Mouse (Mus musculus) effector memory CD4-positive, alpha-beta T cell, adult 5 months (primary cell): Measurements from ENCODE around the gene Cabp5. TPM values are rescaled to one million over a fixed set of nuclear protein-coding genes. Genes with fewer than 3 reads are reported as not detected.

Experiments
- polyA plus RNA-seq: library from polyadenylated mRNA; unstranded; fragments of 100-300 nt; shearing (Covaris generic); gene quantifications from one replicate; pipeline ENCODE4 v1.2.1, GENCODE M21; 2017

Gene Cabp5
- not detected for polyA plus RNA-seq

DNA sequence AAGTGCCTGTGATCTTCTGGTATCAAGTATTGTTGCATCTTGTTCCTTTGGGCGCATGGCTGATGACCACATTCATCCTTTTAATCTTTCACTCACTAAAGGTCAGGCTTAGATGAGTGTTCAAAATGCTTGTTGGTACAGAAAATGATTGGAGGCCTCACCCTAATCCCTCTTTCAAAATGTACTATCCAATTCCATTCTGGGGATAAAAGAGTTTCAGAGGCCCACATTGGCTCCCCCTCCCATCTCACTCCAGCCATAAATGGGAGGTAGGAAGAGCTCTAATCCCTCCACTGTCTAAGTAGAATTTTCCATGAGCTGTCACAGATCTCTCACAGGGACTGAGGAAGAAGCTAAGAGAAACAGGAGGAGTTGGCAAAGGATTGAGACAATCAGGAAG, at the start of gene Cabp5:
TSS of gene Cabp5 (plus strand) at position 301 of the 400 bp plus-strand sequence.

GRCm38 (mm10) chr7:13450541-13450940, 52.6 kb downstream of the Cabp5 start, which contains the start of gene Bsph1:
Bsph1 (plus strand) TSS chr7:13450841.

Other genes with a start within 250 kb of the Cabp5 start
- 0.07 TPM for gene Vmn1r88, start 238.6 kb upstream of the Cabp5 start, polyA plus RNA-seq
- not detected for gene Vmn1r89, start 185.1 kb upstream of the Cabp5 start, polyA plus RNA-seq
- gene Lig1, start 120.8 kb upstream of the Cabp5 start, polyA plus RNA-seq: 13.6 TPM
- 1.7 TPM for gene Zswim9, start 119.4 kb upstream of the Cabp5 start, polyA plus RNA-seq
- not detected for gene Pla2g4c, start 73.5 kb upstream of the Cabp5 start, polyA plus RNA-seq
- gene Bsph1, start 52.7 kb downstream of the Cabp5 start, polyA plus RNA-seq: not detected
- gene Bsph2, start 172.9 kb downstream of the Cabp5 start, polyA plus RNA-seq: not detected
- gene Sult2a5, start 225.8 kb downstream of the Cabp5 start, polyA plus RNA-seq: not detected